Mouse (Mus musculus) large intestine, adult 2 months (tissue): Measurements from ENCODE around the gene Mettl1. TPM values are rescaled to one million over a fixed set of nuclear protein-coding genes. Genes with fewer than 3 reads are reported as not detected.
"Not testable (repeated sequence)": the region's sequence is repeated elsewhere in the genome, so short reads cannot be mapped to it uniquely, and the experiment has no call there.

Source experiments
- DNase-seq: peaks from one replicate; pipeline ENCODE4 v3.0.0-alpha.2; 2012; ENCODE audit warnings: low read depth, low spot score
- WGBS: fragments of 180-500 bp; shearing (Covaris S2); methylation state at CpG from one replicate; pipeline ENCODE4 v1.1.7; 2018; 5-methylcytosine and 5-hydroxymethylcytosine counted together
- polyA plus RNA-seq: library from polyadenylated mRNA; depleted of rRNA; stranded (reverse); fragments of >200 nt; gene quantifications from 2 replicates; pipeline ENCODE4 v1.2.3, GENCODE M21; 2012

Gene Mettl1
- polyA plus RNA-seq, 1 experiment = 20.7 TPM

DNA sequence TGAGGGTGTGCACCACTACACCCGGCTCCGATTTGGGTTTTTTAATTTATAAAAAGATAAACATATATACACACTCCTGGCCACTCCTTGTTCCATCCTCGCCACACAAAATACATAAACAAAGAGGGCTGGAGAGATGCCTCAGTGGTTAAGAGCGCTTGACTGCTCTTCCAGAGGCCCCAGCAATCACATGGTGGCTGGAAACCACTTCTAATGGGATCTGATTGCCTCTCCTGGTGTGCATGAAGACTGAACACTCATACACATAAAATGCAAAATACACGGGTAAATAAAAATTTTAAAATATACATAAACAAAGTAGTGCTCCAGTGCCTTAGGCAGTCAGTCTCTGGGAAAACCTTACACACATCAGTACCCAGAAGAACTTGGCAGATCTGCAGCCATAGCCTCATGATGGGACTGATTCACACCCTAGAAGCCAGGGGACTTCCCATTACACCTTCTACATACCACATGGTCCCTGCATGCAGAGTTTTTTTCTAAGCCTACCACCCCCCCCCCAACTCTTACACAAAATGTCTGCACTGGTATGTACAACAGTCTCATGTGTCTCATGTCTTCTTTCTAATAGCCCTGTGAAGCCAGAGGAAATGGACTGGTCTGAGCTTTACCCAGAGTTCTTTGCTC, 1.4 kb downstream of the Mettl1 start:
- DNase-seq = no peak
- WGBS = 5% methylated on average over 5 of the region's 5 CpGs

DNA sequence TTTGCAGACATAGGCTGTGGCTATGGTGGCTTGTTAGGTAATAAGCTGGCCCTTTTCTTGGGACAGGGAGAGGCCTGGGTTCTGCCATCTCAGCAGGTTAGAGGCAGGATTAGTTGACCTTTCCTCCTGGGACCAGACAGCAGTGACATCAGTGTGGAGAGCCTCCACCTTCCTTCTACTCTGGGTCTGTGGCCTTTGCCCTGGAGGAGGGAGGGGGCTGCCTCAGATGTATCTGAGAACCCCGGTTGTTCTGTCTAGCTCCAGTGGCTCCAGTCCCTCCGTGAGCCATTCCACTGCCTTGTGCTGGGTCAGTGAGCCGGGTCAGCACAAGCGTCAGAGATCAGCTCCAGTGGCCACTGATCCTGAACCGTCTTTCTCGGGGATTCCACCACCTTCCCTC, 2.0 kb downstream of the Mettl1 start:
- WGBS = 89% methylated on average over 6 of the region's 6 CpGs
- no peak for DNase-seq

DNA sequence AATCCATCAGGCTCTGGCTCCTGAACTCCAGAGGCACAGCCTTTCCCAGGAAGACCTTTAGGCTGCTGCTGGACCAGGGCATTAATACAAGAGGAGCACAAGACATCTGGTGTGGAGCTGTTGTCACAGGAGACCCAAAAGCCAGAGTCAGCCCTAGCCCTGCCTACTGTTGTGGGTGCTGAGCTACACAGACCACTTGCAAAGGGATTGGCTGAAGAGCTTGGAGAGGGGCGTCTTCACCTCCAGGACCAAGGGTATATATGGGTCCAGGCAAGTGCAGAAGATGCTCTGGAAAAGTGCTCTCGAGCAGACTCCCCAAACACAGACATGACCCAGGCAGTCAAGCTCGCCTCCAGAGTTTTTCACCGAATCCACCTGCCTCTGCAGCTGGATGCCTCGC, 6.7 kb downstream of the Mettl1 start, which contains the start of gene Cyp27b1:
Gene Cyp27b1 (plus strand): TSS at position 297 of the 400 bp plus-strand sequence.
- WGBS = 40% methylated on average over 5 of the region's 5 CpGs
- no peak for DNase-seq

DNA sequence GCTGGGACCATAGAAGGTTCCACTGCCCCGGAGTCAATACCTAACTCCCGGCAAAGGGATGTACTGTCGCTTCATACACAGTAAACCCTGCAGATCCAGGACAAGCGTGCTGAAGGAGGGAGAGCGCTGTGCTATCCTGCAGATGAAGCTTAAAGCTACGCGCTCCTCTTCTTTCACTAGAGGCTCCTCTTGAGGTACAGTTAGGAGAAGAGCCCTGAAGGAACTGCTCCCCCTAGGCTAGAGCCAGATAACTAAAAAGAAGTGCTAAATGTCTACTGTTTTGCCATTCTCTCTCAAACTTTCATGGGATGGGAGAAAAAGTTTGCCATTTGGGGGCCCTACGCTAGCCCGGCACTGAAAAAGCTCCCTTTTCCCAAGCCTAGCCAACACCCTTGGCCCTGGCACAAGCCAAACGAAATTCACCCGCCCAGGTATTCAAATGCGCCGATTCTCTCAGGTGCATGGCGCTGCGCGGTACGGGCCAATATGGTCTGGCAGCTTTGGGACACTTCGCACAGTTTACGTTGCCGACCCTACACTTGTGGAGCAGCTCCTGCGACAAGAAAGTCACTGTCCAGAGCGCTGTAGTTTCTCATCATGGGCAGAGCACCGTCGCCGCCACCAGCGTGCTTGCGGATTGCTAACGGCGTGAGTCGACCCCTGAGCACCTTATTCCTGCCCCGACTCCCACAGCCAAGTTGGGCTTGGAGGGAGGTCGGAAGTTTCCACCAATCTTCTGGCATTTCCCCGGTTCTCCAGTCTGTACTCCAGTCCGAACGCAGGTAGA, 7.6 kb downstream of the Mettl1 start:
- DNase-seq = no peak
- WGBS = 3% methylated on average over 35 of the region's 35 CpGs

DNA sequence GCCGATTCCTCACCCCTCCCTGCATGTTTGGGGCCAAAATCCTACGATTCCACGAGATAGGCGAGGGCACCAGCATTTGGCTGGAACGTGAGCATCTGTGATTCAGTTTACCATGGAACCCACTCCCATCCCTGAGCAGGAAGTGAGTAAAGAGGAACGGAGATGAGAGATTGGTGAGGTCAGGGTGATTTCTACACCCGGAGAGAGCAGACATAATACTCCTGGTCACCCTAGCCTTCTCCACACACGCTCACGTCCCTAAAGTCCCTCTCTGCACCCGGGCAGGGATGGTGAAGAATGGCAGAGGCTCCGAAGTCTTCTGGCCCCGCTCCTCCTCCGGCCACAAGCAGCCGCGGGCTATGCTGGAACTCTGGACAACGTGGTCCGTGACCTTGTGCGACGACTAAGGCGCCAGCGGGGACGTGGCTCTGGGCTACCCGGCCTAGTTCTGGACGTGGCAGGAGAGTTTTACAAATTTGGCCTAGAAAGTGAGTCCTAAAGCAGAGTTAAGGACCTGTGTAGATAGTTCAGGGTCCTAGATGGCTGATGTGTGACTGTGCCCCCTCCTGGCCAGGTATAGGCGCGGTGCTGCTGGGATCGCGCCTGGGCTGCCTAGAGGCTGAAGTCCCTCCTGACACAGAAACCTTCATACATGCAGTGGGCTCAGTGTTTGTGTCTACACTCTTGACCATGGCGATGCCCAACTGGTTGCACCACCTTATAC, 8.3 kb downstream of the Mettl1 start:
- no peak for DNase-seq
- 2% methylated on average over 29 of the region's 29 CpGs for WGBS

DNA sequence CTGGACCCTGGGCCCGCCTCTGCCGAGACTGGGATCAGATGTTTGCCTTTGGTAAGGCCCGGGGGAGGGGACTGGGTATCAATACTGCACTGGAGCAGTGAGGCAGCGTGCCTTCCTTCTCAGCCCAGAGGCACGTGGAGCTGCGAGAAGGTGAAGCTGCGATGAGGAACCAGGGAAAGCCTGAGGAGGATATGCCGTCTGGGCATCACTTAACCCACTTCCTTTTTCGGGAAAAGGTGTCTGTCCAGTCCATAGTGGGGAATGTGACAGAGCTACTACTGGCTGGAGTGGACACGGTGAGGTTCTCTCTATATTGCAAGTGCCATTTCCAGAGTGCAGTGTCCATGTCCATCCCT, 8.9 kb downstream of the Mettl1 start:
- 15% methylated on average over 10 of the region's 10 CpGs for WGBS

DNA sequence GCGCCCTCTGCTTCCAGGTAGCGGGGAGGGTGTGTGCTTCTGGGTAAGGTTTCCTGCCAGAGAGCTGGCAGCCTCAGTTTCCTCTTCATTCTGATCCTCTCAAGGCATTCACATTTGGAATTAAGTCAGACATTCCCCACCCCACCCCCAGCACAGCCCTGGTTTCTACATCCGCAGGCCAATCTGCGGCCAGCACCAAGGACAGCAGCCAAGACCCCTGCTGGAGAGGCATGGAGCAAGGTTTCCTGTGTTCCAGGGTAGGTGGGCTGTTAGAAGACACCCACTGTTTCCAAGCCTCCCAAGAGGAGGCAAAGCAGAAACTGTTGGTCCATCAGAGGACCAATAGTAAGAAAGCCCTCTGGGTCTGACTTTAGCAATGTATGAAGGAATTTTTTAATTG, 13.4 kb downstream of the Mettl1 start:
- DNase-seq = no peak
- 87% methylated on average over 4 of the region's 4 CpGs for WGBS

More for the DNA sequence above, 8.9 kb downstream of the Mettl1 start:
- DNase-seq = no peak

DNA sequence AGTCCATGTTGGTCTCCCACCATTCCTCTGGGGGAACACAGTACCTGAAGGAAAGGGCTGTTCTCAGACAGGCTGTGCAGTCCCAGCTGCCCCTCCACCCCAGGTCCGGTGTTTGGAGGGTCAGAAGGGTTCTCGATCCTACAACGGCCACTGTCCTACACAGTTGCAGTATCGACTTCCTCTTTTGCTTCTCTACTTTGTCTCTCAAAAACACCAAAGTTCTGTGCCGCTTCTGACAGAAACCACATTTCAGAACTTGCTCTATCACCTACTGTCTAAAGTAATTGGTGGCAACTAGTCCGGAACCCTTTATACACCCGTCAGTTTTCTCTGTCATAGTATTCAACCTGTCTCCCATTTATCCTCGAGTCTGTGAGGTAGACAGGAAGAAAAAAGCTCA, 14.2 kb downstream of the Mettl1 start:
- DNase-seq = no peak
- WGBS = 78% methylated on average over 8 of the region's 8 CpGs

DNA sequence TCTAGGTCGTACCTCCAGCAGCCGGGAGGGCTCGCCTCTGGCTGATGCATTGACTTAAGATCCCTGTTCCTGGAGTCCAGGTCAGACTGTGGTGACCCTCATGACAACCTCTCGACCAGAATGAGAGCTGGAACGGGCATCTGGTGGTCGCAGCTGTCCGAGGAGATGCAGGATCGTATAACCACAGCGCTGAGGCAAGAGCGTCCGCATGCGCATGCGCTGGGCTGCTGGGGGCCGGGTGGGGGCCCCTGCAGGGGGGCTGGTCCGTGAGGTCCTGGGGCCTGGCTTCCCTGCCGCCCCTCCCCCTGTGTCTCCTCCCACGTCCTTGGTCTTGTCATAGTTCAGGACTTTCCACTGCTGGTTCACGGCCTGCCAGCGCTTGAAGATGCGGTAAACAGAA, 15.3 kb downstream of the Mettl1 start:
- DNase-seq = no peak
- 92% methylated on average over 20 of the region's 20 CpGs for WGBS

DNA sequence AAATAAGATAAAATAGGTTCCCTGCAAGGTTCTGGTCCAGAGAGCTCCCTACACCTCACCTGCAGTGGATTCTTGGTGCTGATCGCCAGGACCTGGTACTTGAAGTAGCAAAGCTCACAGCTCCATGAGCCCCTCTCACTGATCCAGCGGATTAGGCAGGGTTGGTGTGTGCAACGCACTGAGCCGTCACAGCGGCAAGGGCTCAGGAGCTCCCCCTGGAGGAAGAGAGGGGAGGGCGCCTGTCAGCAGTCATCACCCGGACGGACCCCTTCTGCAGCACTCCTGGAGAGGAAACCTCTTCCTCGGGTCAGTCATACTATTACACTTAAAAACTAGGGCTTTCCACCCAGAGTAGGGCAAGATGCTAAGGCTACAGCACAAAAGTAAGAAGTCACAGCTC, 16.9 kb downstream of the Mettl1 start:
- no peak for DNase-seq
- 2% methylated on average over 9 of the region's 9 CpGs for WGBS

DNA sequence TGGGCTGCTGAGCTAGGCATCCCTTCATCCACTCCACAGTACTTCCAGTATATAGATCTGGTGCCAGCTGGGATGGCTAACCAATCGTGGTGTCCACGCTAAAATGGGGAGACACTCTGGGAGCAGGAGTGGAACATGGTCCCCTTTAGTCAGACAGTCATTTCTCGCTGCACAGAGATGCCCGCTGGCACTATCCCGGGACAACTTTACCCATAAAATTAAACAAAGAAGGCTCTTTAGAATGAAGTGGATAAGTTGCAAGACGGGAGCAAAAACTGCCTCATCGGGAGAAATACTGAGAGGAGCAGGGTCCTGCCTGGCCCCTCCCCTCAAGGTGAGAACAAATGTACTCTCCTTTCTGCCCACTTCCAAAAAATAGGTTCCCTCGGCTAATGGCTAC, 17.5 kb downstream of the Mettl1 start:
- no peak for DNase-seq
- 2% methylated on average over 8 of the region's 8 CpGs for WGBS

DNA sequence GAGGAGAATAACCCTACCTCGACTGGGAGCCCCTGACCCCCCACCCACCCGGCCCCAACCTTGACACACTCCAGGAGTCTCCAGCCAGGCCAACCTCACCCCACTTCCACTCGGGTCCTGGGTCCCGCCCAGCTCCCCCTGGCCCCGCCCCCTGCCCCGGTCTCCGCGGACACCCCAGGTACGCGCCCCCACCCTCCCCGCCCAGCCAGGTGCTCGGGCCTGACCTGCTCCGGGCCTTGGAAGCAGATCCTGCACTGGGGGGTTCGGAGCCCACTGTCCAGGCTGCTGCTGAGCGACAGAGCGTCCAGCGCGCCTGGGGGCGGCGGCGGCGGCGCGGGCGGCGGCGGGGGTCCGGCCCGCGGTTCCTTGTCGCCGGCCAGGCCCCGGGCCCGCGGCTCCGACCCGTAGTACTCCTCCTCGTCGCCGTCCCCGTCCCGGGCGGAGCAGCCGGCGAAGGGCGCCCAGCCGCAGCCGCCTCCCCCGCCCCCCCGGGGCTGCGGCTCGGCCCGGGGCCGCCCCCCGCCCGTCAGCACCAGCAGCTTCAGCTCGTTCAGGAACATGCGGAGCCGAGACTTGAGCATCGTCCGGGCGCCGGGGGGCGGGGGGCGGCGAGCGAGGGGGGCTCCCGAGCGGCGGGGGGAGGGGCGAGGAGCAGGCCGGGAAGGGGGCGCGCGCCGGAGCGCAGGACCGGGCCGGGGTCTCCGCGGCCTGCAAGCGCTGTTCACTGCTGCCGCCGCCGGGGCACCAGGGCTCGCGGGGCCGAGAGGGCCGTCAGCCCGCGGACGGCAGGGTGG, 18.2 kb downstream of the Mettl1 start:
- WGBS = 2% methylated on average over 75 of the region's 92 CpGs
- DNase-seq = no peak

DNA sequence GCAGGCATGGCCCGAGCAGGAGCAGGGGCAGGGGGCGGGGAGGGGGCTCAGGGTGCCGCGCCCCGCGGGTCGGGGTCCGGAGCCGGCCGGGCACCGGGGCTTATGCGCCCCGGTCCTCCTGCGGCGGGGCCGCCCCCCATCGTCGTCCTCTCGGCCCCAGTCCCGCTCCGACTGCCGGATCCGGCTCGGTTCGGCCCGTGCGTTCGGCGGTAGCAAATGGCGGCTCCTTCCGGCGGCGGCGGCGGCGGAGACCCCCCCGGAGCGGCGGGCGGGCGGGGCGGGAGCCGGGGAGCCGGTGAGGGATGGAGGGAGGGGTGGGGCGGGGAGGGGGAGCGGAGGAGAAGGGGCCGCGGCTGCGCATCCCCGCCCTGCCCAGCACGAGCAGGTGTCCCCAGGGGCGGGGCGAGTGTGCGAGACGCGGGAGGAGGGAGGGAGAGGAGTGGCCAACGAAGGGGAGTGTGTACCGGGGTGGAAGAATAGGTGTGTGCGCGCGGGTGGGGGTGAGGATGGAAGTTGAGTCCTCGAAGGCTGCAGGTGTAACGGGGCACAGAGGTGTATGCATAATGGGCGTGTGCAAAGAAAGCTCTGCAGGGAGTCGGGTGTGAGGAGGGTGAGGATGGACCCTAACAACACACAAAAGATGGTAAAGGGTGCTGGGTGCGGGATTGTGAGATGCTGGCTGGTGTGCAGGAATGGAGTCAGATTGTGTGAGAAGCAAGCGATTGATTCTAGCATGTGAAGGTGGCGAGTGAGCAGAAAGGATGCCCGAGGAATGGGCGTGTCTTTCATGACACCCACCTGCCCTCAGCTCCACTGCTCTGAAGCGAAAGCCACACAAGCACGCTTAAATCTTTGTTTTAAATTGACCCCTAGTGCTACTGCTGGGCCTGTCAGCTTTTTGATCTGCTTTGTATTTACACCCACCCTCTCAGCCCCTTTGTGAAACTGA, 19.0 kb downstream of the Mettl1 start, which contains the start of gene March9:
Gene March9 (minus strand): TSS at position 217 of the 949 bp plus-strand sequence.
- under 1% methylated on average over 61 of the region's 72 CpGs for WGBS
- DNase-seq = peak; percentile 60

DNA sequence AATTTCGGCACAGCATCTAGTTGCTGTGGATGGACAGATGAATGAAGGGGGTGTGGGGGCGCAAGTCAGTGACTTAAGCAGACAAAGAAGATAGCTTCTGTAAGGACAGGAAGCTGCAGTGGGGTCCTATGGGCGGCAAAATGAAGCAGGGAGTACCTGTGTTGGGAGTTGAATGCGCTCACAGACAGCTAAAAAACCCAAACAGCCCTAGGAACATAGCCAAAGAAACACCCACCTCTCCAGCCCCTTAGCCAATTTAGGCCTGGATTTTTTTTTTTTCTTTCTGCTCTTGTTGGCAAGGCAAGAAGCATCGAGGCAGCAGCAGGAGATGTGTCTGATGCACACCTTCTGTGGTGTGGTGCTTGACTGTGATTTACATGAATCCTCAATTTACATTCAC, 19.9 kb downstream of the Mettl1 start:
- WGBS = 81% methylated on average over 5 of the region's 5 CpGs
- no peak for DNase-seq

DNA sequence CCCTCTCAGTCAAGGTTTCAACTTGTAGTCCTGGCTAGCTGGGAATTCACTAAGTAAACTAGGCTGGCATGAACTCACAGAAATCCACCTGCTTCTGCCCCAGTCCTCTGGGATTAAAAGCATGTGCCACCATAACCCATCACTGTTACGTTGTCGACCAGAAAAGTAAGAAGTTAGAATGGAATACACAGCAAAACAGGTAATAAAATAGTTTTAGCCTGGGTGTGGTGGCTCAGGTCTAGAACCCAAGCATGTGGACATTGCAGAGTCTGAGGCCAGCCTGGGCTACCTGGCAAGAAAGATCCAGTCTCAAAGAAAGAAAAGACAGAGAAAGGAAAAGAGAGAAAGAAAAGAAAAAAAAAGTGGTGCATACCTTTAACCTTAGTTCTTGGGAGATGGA, 20.3 kb downstream of the Mettl1 start:
- 71% methylated on average over 2 of the region's 2 CpGs for WGBS

DNA sequence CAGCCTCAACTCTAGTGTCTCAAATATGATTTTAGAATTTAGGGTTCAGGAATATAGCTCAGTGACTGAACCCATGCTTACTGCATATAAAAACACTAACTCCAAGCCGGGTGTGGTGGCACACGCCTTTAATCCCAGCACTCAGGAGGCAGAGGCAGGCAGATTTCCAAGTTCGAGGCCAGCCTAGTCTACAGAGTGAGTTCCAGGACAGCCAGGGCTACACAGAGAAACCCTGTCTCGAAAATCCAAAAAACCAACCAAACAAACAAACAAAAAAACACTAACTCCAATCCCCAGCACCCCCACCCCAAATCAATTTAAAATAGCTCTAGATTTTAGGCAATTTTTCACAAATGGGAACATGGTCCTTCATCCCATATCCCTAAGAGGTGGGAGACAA, 20.9 kb downstream of the Mettl1 start:
- 73% methylated on average over 4 of the region's 4 CpGs for WGBS
- not testable (repeated sequence) for DNase-seq

More for the DNA sequence above, 20.3 kb downstream of the Mettl1 start:
- DNase-seq = no peak

DNA sequence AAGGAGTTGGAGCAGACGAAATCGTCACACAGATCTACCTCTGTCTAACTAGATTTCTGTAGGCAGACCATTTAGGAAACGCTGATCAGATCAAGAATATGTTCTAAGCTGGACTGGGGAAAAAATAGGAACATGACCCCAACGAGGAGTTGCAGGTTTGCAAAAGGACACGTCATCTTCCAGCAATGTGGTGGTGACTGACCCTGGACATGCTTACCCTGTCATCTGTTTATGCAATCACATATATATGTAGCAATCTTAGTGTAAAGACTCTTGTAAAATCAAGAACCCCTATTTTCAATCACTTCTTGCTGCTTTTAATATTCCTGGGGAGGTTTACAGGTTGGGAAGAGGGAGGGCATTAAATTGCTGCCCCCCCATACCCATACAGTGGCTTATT, 21.3 kb downstream of the Mettl1 start:
- no peak for DNase-seq
- 64% methylated on average over 5 of the region's 5 CpGs for WGBS

DNA sequence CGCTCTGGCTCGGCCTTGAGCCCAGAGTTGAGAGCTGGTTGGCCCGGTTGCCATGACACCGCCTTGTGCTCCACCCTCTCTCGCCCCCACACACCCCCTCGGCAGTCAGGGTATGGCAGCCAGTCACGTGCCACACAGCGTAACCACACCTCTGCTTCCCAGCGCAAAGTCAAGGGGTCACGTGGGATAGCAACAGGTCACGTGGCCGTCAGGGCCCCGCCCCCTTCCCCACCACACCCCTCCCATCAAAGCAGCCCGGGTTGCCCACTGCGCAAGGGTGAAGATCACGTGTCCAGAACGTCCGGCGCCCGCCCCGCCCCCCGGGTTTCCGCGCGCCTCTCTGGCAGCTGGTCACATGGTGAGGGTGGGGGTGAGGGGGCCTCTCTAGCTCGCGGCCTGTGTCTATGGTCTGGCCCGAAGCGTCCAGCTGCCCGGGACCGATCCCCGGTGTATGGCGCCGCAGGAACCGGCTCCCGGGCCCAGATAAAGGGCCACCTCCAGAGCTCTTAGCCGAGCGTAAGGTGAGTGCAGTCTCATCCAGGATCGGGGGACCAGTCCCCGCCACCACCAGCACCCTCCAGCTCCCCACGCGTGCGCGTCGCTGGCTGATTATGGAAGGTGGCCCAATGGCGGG, 22.1 kb downstream of the Mettl1 start, which contains the start of gene Cdk4:
Gene Cdk4 (plus strand): TSS at position 296 of the 634 bp plus-strand sequence.
- under 1% methylated on average over 46 of the region's 46 CpGs for WGBS

More for the DNA sequence above, 22.1 kb downstream of the Mettl1 start, which contains the start of gene Cdk4:
- DNase-seq = peak; percentile 81
